Mouse (Mus musculus): ENCODE measurements around the gene Nol7. TPM values are rescaled to one million over a fixed set of nuclear protein-coding genes. Genes with fewer than 3 reads are reported as not detected.
A peak's percentile ranks its signal among the peaks of the same experiment; 100 is the strongest.

Nol7 gene
- total RNA-seq, 2 experiments from 2014 or later: 78.5 to 80.1 TPM

GRCm38 (mm10) chr13:43412311-43412710, 14.1 kb downstream of the Nol7 start:
- no peak for DNase-seq (ENCODE audit: low spot score in 2 of 2)
- intact Hi-C loops (cut with DNase I): no loop called here

GRCm38 (mm10) chr13:43413611-43414010, 15.4 kb downstream of the Nol7 start:
- intact Hi-C loops (cut with DNase I): no loop called here
- DNase-seq (ENCODE audit: low spot score in 2 of 2): no peak

GRCm38 (mm10) chr13:43415249-43415648, 17.1 kb downstream of the Nol7 start:
- intact Hi-C loops (cut with DNase I): no loop called here

GRCm38 (mm10) chr13:43428436-43428835, 30.2 kb downstream of the Nol7 start:
- intact Hi-C loops (cut with DNase I): no loop called here
- DNase-seq (ENCODE audit: low spot score in 2 of 2): no peak

More at GRCm38 (mm10) chr13:43415249-43415648, 17.1 kb downstream of the Nol7 start:
- DNase-seq (ENCODE audit: low spot score in 2 of 2): no peak

GRCm38 (mm10) chr13:43433395-43433794, 35.2 kb downstream of the Nol7 start:
- intact Hi-C loops (cut with DNase I): no loop called here
- DNase-seq (ENCODE audit: low spot score in 2 of 2): no peak

- intact Hi-C loops (cut with DNase I): no loop called here
- no peak for DNase-seq (ENCODE audit: low spot score in 2 of 2)
These were observed 42.2 kb downstream of the Nol7 start for GRCm38 (mm10) chr13:43440376-43440775.

- DNase-seq (ENCODE audit: low spot score in 2 of 2): peak in 1 of 2 experiments; percentile 10
- intact Hi-C loops (cut with DNase I): no loop called here
These were observed 44.4 kb downstream of the Nol7 start for GRCm38 (mm10) chr13:43442551-43442950.

- DNase-seq (ENCODE audit: low spot score in 2 of 2): no peak
- intact Hi-C loops (cut with DNase I): no loop called here
These were observed 45.5 kb downstream of the Nol7 start for GRCm38 (mm10) chr13:43443706-43444105.

GRCm38 (mm10) chr13:43444717-43445116, 46.5 kb downstream of the Nol7 start:
- intact Hi-C loops (cut with DNase I): no loop called here
- DNase-seq (ENCODE audit: low spot score in 2 of 2): no peak

- intact Hi-C loops (cut with DNase I): no loop called here
- no peak for DNase-seq (ENCODE audit: low spot score in 2 of 2)
These were observed 47.6 kb downstream of the Nol7 start for GRCm38 (mm10) chr13:43445754-43446153.

- intact Hi-C loops (cut with DNase I): no loop called here
These were observed 49.5 kb downstream of the Nol7 start for GRCm38 (mm10) chr13:43447721-43448120.

GRCm38 (mm10) chr13:43450686-43451085, 52.5 kb downstream of the Nol7 start:
- DNase-seq (ENCODE audit: low spot score in 2 of 2): no peak
- intact Hi-C loops (cut with DNase I): no loop called here

More at GRCm38 (mm10) chr13:43447721-43448120, 49.5 kb downstream of the Nol7 start:
- DNase-seq (ENCODE audit: low spot score in 2 of 2): no peak

- intact Hi-C loops (cut with DNase I): no loop called here
These were observed 54.0 kb downstream of the Nol7 start for GRCm38 (mm10) chr13:43452177-43452576.

GRCm38 (mm10) chr13:43452843-43453605, 54.8 kb downstream of the Nol7 start:
- intact Hi-C loops (cut with DNase I): no loop called here
- DNase-seq (ENCODE audit: low spot score in 2 of 2): no peak

More at GRCm38 (mm10) chr13:43452177-43452576, 54.0 kb downstream of the Nol7 start:
- DNase-seq (ENCODE audit: low spot score in 2 of 2): no peak

GRCm38 (mm10) chr13:43454431-43454830, 56.2 kb downstream of the Nol7 start:
- no peak for DNase-seq (ENCODE audit: low spot score in 2 of 2)
- intact Hi-C loops (cut with DNase I): no loop called here

Other genes starting within 250 kb of the Nol7 start
- gene Tbc1d7, start 226.9 kb upstream of the Nol7 start, total RNA-seq (2021): 10 to 100 TPM; 35.0 to 39.7 TPM
- 10 to 100 TPM; 59.1 to 69.9 TPM for gene Gfod1, start 94.2 kb upstream of the Nol7 start, total RNA-seq (2021)
- gene Sirt5, start 32.9 kb upstream of the Nol7 start, total RNA-seq (2021): 10 to 100 TPM; 16.3 to 18.7 TPM
- gene Ranbp9, start 82.9 kb downstream of the Nol7 start, total RNA-seq (2021): 10 to 100 TPM; 84.1 to 87.9 TPM
- 10 to 100 TPM; 12.5 to 14.6 TPM for gene Mcur1, start 161.8 kb downstream of the Nol7 start, total RNA-seq (2021)
- gene Rnf182, start 217.3 kb downstream of the Nol7 start, total RNA-seq (2021): 1 to 10 TPM; 6.3 to 7.6 TPM

Measured in left cerebral cortex, postnatal 14 days (tissue).